Mouse (Mus musculus) MEL (cell line): Measurements from ENCODE around the gene Rtn3.

Experiments
- CTCF ChIP-seq, 3 experiments: IDR thresholded peaks in 2 of 3; conservative IDR thresholded peaks in 1 of 3; 2 replicates each; pipeline ENCODE4 v1.5.1; 2011 to 2012; ENCODE audit warnings: low read length in 3 of 3, low read depth in 2 of 3, mild to moderate bottlenecking in 2 of 3, improper control_type of control experiment in 1 of 3, inconsistent platforms in 1 of 3, mixed read lengths in 1 of 3, moderate library complexity in 1 of 3; ENCODE audit not compliant: control insufficient read depth in 1 of 3, insufficient read depth in 1 of 3, poor library complexity in 1 of 3, severe bottlenecking in 1 of 3
- EP300 ChIP-seq, 2 experiments: IDR thresholded peaks; 2 replicates each; pipeline ENCODE4 v1.6.1; 2011; ENCODE audit warnings: improper control_type of control experiment in 2 of 2, low read length in 2 of 2, low read depth in 1 of 2, mild to moderate bottlenecking in 1 of 2
- JUND ChIP-seq: IDR thresholded peaks from 2 replicates; pipeline ENCODE4 v1.6.1; 2011; ENCODE audit warnings: low read depth, mild to moderate bottlenecking, improper control_type of control experiment, low read length
- NELFE ChIP-seq: IDR thresholded peaks from 2 replicates; pipeline ENCODE4 v1.6.1; 2011; ENCODE audit warnings: low read depth, low read length, improper control_type of control experiment
- TAL1 ChIP-seq: IDR thresholded peaks from 2 replicates; pipeline ENCODE4 v1.6.1; 2012; ENCODE audit warnings: mild to moderate bottlenecking, inconsistent platforms, low read length, moderate library complexity, mixed read lengths
- TBP ChIP-seq: IDR thresholded peaks from 2 replicates; pipeline ENCODE4 v1.8.0; 2011; ENCODE audit warnings: low read depth, low read length, improper control_type of control experiment
- UBTF ChIP-seq: IDR thresholded peaks from 2 replicates; pipeline ENCODE4 v1.6.1; 2012; ENCODE audit warnings: low read depth, mild to moderate bottlenecking, inconsistent platforms, low read length, improper control_type of control experiment, moderate library complexity, borderline replicate concordance; ENCODE audit not compliant: insufficient read depth
- USF1 ChIP-seq: IDR thresholded peaks from 2 replicates; pipeline ENCODE4 v1.6.1; 2014; ENCODE audit warnings: low read depth, mild to moderate bottlenecking, inconsistent platforms, low read length, improper control_type of control experiment, moderate library complexity

DNA sequence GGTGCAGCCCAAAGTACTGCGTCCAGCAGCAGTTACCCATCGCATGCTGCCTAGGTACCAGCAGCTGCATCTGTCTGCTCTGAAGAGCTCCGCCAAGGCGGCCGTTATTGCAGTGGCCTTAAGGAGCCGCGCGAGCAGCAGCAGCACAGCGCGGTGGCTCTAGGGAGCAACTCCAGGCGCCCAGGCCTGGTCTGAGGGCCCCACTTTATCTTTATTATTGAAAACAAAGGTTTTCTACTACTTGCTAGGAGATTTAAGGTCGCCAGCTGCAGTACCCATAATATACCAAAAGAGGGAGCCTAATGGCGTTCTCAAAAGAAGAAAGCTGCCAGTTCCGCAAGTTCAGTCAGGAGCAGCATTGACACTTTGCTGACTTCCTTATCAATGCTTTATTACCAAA is 41.6 kb downstream of the Rtn3 start:
- no peak for TF ChIP-seq USF1
- no peak for TF ChIP-seq TBP
- peak in 2 of 3 experiments; percentile 61 to 67; a peak in 4 of 6 replicates for TF ChIP-seq CTCF (IDR thresholded peaks at IDR 0.05 in 2 of 3, conservative IDR thresholded peaks at IDR 0.05 in 1 of 3; ENCODE audit: control insufficient read depth in 1 of 3, insufficient read depth in 1 of 3, low read depth in 2 of 3, low read length in 3 of 3, poor library complexity in 1 of 3, severe bottlenecking in 1 of 3)
- no peak for TF ChIP-seq NELFE
- TF ChIP-seq EP300 (IDR thresholded peaks at IDR 0.05; ENCODE audit: low read depth in 1 of 2, low read length in 2 of 2), result no peak
- TF ChIP-seq TAL1, result no peak
- no peak for TF ChIP-seq JUND
- no peak for TF ChIP-seq UBTF
